Mouse (Mus musculus): ENCODE measurements around the gene Lbh.
A peak's percentile ranks its signal among the peaks of the same experiment; 100 is the strongest.

Lbh gene

GRCm38 (mm10) chr17:72944368-72944767 is 26.3 kb downstream of the Lbh start:
- DNase-seq, result no peak

GRCm38 (mm10) chr17:72947111-72947859 is 29.2 kb downstream of the Lbh start:
- DNase-seq, result peak in 1 of 2 experiments; percentile 39

DNA sequence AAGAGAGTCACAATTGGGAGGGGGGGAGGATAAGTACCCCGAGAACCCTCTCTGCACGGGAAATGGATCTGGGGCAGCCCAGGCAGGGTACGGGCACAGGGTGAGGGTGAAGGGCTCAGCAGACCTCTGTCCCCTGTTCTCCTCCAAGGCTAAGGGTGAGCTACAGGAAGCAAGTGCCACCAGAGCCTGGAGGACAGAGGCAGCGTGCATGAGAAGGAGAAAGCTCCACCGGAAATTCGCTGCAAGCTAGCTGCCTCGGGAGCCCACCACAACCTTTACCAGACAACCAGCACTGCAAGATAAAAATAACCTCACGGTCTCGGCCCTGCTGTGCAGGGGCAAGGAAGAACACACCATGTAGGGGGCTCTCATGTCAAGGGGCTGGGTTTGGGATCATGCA is 30.0 kb downstream of the Lbh start:
- no peak for DNase-seq

DNA sequence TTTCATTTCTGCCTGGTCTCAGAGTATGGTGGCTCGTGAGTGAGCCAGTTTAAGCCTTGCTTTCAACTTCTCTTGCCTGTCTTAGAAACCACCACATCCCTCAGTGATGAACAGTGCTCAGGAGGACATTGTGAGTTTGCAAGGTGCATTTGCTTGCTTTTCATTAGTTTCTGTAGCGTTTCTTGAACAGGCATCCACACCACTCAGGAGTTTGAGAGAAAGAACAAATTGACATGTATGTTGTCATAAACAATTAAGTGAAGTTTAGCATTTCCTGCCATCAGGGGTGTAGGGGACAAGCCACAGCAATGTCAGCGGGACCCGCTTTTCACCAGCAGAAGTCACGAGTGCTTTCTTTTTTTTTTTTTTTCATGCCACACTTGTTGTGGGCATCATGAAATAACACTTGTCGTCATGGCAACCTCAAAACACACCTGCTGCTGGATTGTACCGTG is 31.2 kb downstream of the Lbh start:
- no peak for DNase-seq

GRCm38 (mm10) chr17:72951331-72951730 is 33.2 kb downstream of the Lbh start:
- no peak for DNase-seq

GRCm38 (mm10) chr17:72953811-72954685 is 35.9 kb downstream of the Lbh start:
- DNase-seq, result no peak

DNA sequence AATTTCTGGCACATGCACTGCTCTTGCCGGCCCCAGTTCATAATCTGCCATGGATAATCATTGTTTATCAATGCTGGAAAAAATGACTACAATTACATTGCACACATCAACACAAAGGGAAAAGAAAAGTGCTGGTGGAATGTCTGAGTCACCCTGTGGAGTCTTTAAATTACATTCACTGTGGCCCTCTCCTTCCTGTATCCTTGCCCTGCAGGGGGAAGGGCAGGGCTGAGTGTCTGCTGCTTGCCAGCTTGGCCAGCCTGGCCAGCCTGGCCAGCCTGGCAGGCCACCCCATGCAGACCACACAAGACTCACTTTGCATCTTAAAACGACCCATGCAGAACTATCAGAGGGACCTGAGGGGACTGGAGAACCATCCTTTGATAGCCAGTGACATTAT is 37.4 kb downstream of the Lbh start:
- DNase-seq, result no peak

GRCm38 (mm10) chr17:72957016-72957415 is 38.9 kb downstream of the Lbh start:
- DNase-seq, result no peak

- DNase-seq, result no peak
Measured at GRCm38 (mm10) chr17:72958886-72959285, 40.8 kb downstream of the Lbh start.

- no peak for DNase-seq
Measured at GRCm38 (mm10) chr17:72959497-72960039, 41.5 kb downstream of the Lbh start.

DNA sequence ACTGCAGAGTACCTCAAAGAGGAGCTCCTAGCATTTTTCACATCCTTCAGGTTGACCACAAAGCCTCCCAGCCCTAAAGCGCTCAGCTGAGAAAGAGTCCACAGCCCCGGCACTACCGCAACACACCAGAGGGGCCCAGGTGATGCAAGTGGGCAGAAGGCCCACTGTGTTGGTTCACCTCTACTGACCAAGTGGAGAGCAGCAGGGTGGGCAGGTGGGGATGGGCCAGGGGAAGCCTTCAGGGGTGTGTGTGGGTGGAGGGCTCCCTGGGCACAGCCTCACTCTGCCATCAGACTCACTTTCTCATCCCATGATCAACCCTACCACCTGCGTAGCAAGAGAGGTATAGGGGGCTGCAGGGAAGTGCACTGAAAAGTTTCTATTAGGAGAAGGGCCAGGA is 42.1 kb downstream of the Lbh start:
- DNase-seq, result no peak

- DNase-seq, result no peak
Measured at GRCm38 (mm10) chr17:72960873-72961272, 42.8 kb downstream of the Lbh start.

DNA sequence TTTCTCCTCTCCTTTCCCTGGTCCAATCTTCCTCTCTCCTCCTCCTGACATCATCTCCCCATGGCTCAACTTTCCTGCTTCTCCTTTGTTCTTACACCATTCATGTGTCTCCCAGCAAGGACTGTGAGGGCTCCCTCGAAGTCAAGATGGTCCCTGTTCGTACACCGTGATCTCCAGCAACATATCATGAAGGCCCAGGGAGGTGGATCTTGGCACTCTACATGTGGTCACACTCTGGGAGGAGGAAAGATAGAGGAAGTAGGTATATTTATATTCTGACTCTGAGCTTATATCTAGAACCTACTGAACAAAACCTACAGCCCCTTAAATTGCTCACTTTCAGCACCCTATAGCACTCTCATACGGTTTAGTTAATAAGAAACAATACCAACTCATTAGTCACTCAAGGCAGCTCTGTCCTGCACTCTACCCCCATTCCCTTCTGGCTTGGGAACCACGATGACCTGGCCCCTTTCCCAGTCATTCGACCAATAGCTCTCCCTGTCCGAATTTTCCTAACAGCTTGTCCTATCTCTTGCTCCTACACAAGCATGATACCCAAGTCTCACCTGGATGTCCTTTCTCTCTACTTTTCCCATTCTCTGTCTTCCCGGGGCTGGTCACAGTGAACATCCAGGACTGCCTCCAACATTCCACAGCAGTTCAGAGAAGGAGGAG is 44.0 kb downstream of the Lbh start:
- peak; percentile 26 to 38 for DNase-seq

DNA sequence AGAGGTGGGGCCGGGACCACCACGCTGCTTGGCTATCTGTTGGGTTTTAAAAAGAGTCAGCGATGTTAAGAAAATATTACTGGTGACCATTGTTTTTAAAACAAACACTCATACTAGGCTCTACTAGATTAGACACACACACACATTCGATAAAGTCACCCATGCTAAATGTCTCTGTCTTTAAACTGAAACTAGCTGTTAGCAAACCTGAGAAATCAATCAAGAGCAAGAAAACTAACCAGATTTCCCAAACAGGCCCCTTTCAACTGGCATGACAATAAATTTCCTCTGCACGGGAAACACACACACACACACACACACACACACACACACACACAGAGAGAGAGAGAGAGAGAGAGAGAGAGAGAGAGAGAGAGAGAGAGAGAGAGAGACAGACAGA is 47.6 kb downstream of the Lbh start:
- DNase-seq, result no peak

- no peak for DNase-seq
Measured at GRCm38 (mm10) chr17:72966091-72966531, 48.0 kb downstream of the Lbh start.

- no peak for DNase-seq
Measured at GRCm38 (mm10) chr17:72966878-72967277, 48.8 kb downstream of the Lbh start.

GRCm38 (mm10) chr17:72967371-72968175 is 49.5 kb downstream of the Lbh start:
- no peak for DNase-seq

- DNase-seq, result no peak
Measured at GRCm38 (mm10) chr17:72968666-72969065, 50.6 kb downstream of the Lbh start.

DNA sequence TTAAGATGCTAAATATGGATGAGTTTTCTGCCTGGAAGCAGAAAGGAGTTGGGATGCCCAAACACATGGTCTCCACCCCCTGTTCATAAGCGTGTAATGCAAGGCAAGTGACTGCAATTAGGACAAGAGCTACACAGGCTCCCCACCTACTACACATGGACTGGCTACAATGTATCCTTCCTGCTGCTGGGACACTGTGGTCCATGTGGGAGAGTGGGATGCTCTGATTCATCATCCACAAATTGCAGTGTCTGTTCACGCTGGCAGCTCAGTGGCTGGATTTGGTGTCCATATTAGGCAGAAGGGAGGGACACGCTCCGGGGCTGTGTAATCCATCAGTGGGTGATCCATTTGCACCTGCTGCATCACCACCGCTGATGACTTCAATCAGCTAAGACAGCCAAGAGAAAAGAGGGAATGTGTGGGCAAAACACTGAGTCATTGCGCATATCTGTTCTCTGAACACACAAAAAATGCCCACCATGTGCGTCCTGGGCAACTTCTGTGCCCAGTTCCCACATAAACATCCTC is 52.6 kb downstream of the Lbh start:
- no peak for DNase-seq

GRCm38 (mm10) chr17:72973041-72973440 is 54.9 kb downstream of the Lbh start:
- DNase-seq, result no peak

GRCm38 (mm10) chr17:72976258-72977231 is 58.4 kb downstream of the Lbh start:
- DNase-seq, result no peak

Data from kidney, adult 8-10 months (tissue).